Mouse (Mus musculus) B cell, adult (primary cell): ENCODE measurements around the gene Cd5l. TPM values are rescaled to one million over a fixed set of nuclear protein-coding genes. Genes with fewer than 3 reads are reported as not detected.

Source experiments
- total RNA-seq: library from RNA; stranded (reverse); gene quantifications from 4 replicates; pipeline ENCODE4 v1.2.4, GENCODE M21; 2023; ENCODE audit not compliant: inconsistent age

Gene Cd5l
- total RNA-seq, result 1.8 to 4.9 TPM (median 3.2 TPM) in 4 replicates

DNA sequence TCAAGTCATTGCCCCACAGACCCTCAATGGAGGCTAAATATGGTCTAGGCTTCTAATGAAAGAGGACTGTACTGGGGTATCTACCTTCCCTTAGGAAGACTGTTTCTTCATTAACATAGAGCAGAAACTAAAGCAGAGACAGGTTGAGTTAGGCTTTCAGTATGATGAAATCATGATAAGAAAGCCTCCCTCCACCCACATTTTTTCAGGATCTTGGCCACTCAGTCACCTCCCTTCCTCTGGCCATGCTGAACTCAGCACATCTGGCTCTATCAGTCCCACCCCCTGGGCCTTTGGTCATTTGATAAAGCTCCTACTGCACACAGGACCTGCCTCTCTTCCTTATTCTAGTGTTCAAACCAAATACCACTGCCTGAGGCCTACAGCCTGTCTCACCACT lies at the start of gene Cd5l:
Gene Cd5l (plus strand): TSS at position 301 of the 400 bp plus-strand sequence.

DNA sequence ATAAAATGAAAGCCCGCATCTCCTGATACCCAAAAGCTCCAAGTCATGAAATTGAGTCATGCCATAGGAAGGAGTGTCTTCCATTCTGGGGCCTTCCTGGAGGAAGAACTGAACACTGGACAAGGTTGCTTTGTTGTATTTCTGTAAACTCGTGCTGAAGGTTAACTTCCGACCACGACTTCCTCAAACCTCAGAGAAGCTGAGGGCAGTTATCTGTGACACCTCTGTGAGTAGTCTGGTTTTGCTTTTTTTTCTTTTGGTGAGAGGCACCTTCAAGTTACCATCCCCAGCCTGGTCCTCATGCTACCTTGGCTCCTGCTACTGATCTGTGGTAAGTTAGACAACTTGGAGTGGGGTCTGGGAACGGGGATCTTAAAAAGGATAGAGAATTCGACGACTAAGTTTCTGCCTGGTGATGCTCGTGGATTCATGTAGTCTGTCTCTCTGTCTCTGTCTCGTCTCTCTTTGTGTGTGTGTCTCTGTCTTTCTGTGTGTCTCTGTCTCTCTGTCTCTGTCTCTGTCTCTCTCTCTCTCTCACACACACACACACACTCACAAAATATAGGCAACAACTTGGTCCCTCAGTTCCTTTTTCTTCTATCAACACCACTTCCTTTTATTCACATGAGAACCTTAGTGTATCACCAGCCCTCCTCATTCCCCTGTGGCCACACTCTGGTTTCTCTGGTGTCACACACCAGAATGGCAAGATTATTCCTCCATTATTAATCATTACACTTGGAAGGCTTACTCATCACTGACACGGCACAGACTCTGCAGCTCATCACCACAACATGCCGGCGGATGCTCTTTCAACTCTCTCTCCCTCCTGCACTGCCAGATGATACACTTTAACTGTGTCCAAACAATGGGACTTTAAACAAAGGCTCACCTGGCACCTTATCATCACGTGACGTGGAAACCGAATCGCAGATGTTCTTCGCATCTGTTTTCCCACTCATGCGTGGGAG lies 18.8 kb downstream of the Cd5l start, which contains the start of gene Fcrl1:
Gene Fcrl1 (plus strand): TSS at position 193 of the 971 bp plus-strand sequence.

Other genes starting within 250 kb of the Cd5l start
- gene Kirrel, start 183.1 kb upstream of the Cd5l start, total RNA-seq, result not detected in 4 replicates
- gene Fcrls, start 94.1 kb upstream of the Cd5l start, total RNA-seq, result 0.22 TPM in 1 of 4 replicates, not detected in the others
- 377 to 383 TPM (median 382 TPM) in 4 replicates for gene Fcrl1, start 18.5 kb downstream of the Cd5l start, total RNA-seq
- 30.2 to 36.6 TPM (median 33.1 TPM) in 4 replicates for gene Fcrl5, start 77.9 kb downstream of the Cd5l start, total RNA-seq
- gene Etv3, start 167.5 kb downstream of the Cd5l start, total RNA-seq, result 72.0 to 78.8 TPM (median 75.0 TPM) in 4 replicates